Mouse (Mus musculus) lung, postnatal 25 days (tissue): ENCODE measurements around the gene Sv2b.

Experiments used
- DNase-seq: peaks from one replicate; pipeline ENCODE4 v3.0.0; 2022; ENCODE audit warnings: low spot score

The Sv2b gene

DNA sequence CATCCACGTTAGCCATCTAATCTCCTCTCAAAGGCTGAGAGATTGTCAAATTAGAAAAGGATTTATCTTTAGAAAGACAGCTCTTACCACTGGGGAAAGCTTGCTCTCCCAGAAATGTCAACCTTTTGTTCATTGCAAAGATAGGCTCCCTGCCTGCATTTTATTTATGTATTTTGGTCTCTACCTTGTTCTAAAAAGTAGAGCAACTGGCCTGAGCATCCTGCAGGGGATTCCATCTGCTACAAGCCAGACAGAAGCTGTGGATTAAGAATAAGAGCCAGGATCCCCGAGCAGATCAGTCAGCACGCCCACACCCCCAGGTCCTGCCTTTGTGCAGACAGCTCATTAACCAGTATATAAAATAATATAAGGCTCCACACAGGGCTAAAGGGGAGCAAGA, 16.8 kb downstream of the Sv2b start:
- no peak for DNase-seq

DNA sequence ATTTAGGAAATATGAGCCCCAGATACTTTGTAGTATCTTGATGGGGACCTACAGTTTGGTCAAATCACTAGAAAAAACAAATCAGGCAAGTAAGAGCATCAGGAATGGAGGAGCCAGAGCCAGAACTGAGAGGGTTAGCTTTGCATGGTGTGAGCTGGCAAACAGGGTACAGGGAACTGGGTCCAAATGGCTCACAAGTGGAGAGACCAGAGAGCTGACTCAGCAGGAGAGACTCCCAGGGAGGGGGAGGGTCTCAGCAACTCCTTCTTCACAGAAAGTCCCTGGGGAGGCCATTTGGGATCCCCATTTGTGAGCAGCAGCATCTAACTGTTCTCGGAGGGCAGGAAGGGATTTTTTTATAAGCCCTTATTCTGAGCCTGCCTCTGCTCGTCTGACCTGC, 18.5 kb downstream of the Sv2b start:
- DNase-seq = no peak

DNA sequence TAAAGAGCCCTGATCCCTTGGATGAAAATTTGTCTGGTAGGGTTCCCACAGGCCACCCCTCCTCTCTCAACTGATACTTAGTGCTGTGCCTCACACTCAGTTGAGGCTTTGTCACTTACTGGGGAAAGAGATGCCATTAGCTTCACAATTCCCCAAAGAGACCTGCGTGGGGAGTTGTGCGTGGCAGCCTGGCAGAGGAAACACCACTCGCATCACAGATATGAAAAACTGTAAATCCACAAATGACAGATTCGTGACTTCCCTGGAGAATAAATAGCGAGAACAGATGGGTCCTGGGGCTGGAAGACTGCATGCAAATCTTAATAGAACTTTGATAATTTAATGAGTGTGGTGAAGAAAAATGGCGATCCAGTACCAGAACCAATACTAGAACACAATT, 21.8 kb downstream of the Sv2b start:
- no peak for DNase-seq

DNA sequence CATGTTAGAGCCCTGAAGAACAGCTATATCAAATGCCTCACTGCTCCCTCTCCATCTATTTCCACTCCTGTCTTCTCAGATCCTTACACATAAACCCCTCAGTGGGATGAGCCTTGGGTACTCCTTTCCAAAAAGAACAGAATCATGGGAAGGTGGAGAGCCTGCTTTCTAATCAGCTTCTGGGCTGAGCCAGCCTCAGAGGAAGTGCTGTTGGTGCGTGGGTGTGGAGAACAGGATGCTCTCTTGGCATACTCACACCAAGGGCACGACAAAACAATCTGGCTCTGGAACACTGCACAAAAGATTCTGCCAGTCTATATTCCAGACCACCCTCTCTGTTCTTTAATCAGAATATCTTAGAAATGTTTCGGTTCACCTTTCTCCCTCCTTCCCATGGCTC, 26.1 kb downstream of the Sv2b start:
- DNase-seq = no peak

DNA sequence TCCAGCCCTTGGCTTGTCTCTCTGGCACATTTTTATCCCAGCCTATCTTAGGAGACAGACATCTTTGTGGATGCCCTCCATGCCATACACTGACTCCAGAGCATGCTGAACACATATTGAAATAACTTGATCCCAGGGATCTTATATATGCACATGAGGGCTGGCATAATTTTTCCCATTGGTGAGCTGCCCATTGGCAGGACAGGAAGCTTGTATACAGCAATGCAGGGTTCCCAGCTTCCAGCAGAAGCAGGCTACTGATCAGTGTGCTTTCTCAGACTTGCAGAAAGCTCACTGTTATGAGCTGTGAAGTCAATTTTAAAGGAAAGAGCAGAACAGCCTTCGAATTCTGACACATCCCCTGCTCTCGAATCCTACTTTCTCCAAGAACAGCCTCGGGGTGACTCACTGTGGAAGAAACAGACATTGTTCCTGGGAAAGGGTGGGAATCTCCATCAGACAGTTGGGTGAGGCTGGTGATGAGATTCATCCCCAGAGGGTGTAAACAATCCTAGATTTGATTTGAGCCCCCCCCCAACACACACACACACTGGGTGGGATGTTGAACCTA, 26.9 kb downstream of the Sv2b start:
- no peak for DNase-seq

DNA sequence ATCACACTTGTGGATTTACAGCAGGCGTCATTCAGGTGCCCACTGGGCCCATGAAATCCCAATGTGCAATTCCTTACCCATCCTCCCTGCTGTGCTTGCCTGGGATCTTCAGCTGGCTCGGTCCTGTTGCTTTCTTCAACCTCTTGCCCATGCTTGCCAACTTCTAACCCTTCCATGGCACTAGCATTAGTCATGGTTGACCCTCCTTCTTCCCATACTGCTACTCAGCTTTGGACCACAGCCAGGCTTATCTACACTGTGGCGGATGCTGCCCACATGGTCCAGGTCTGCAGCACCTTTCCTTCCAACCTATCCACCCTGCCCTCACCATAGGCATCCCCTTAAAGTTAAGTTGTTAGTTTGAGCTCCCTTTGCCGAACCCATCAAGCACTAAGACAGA, 28.0 kb downstream of the Sv2b start:
- no peak for DNase-seq

DNA sequence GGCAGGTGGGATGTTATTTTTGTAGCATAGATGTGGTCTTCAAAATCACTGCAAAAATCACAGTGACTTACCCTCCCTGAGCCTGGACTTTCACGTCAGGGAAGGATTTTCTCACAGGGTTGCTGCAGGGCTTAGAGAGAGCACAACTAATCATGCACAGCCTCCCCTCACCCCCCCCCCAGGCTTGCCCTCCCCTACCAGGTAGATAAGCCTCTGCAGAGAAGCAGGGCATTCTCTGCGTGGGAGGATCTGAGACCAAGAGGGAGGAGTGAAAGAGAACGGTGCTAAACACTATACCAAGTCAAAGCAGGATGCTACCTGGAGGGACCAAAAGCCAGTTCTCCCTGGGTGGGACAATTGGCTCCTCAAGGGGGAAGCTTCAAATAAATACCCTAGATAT, 31.2 kb downstream of the Sv2b start:
- no peak for DNase-seq

DNA sequence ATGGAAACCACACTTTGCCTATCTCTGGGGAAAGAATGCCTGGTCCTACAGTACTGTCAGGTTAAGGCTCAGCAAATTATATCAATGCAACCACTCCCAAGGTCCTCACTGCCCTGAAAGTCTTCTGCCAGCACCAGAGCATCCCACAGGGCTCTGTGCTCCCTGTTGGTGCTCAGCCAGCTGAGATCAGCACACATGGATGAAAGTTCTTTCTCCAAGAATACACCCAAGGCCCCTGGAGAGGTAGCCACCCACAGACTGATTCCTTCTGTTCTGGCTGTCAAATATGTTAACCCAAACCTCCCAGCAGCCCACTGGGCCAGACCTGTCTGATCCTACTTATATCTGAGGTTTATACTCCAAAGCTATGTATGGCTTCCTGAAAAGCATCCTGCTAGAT, 32.3 kb downstream of the Sv2b start:
- DNase-seq = no peak

DNA sequence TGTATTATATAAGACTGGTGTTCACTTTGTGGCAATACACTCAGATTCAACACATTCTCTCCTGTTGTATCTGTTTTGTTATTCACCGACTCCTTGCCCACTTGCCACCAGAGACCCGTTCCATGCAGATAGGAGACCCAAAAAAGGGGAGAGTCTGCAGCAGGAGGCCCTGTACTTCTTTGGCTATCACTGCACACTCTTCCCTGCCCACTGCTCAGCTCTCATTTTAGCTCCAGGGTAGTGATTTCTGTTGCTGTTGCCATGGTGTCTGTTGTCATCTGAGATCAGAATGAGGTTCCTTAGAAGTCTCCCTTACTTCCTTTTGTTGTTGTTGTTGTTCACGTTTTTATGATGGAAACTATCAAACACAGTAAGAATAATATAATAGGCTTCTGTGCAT, 34.5 kb downstream of the Sv2b start:
- DNase-seq = no peak

DNA sequence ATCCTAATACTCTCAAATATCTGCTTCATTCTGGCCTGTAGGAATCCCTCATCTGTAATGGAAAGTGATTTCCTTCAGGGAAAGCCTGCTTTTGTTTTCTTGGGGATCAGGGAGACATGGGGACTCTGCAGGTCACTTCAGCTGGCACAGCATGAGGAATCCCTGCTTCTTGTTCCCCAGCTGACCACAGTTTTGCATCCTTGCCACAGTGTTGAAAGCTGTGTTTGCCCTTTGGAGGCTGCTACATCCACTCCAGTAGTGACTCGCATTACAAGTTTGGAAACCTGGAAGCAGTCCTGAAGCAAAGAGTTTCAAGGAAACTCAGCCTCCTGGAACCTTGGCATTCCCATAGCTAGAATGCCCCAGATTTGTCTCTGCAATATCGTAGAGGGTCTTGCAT, 35.4 kb downstream of the Sv2b start:
- DNase-seq = no peak

DNA sequence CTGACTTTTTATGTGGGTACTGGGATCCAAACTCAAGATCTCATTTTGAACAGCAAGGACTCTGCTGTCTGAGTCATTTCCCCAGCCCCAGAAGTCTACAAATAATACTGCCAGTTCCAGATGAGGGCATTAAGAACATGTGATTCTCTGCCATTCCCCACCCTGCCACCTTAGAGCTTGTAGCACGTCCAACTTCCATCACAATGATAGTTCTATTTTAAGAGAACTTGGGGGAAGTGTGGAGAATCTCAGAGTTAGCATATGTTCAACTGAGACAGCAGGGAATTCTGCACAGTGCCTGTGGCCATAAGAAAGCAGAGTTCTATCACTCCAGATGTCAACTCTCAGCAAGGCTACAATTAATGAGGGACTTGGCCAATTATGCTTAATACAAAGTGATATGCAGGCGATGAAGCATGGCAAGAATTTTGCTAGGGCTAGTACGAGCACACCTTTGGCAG, 37.1 kb downstream of the Sv2b start:
- DNase-seq = no peak

DNA sequence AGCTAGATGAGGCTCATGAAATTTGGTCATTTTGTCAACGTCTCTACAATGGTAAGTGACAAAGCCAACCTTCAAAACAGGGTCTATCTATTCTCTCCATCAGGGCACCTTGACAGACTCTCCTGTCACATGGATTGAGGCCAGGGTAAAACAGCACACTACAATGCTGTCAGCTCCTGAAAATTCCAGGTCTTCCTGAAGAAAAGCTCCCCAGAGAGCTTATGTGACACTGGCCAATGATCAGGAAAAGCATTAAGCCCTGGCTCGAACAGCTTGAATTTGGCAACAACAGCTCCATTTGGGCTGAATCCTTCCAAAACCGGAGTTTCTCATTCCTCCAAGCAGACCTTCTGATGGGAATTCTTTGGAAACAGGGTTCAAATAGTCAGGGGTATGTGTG, 37.8 kb downstream of the Sv2b start:
- DNase-seq = no peak

DNA sequence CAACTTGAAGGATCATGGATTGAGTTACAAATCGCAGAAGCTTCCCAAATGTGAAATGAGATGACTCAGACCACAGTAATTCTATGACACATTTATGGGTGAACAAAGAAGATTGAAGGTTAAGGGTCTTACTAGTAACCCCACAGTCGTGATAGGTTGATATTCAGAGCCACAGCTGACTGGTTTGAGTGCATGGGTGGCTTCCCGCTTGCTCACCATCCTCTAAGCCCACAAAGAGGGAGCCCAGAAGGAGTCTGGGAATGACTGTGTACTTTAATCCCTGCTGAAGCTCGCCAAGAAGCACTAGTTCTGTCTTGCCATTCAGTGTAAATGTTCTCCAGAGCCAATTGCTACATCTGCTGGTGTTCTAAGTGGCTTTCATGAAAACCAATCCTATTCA, 41.8 kb downstream of the Sv2b start:
- no peak for DNase-seq

DNA sequence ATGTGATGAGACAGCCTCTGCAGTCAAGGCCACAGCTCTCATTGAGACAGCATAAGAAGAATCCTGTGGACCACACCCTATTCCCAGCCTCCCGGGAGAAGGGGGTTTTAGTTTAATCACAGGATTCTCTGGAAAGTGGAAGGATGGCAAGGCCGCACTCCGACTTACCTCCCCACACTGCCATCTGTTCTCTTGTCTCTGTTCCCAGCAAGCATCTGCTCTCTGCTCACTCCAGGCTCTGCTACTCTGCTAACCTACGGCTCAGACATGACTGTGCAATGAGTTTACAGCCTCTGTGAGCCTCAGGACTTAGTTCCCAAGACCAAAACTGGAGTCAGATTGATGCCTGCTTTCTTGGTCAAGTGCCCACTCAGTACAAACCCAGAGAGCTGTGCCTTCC, 43.8 kb downstream of the Sv2b start:
- DNase-seq = no peak

DNA sequence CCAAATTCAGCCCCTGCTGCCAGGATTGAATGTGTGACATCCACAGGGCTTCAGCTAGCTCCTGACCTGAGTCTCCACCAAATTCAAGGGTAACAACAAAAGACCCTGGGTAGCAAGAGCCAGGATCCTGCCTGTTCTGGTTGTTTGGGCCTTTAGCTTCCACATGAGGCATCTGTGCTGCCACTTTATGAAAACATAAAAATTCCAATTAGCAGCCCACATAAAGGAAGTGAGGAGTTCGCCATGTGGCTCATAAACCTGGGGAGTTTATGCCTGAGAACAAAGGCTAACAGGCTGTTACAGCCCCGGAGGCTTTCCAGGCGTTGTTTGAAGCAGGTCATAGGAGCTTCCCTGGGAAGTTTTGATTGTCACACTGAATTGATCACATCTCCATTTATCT, 49.1 kb downstream of the Sv2b start:
- DNase-seq = no peak

DNA sequence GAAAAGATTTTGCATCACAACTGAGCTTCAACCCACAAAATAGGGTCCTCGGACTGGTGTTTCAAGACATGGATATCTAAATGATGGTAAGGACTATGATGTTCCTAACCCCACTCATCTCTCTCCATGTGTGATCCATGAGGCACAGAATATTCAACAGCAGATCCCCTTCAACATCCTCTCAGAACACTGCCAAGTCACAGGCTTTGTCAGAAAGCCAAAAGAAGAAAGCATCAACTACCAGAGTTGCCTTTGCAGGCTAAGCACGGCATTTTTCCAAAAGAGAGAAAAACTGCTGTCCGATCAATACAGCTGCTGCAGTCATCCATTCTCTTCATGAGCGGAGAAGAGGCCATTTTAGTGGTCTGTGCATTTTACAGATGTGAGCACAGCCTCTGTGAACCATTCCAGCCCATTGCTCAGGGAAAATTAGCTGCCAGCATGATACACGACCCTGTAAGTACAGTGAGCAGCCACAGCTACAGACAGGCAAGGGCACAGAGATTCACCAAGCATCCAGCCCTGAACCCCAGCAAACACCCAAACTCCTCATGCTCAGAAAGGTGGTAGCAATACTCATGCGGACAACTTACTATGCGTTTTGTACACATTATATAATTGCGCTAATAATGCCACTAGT, 55.3 kb downstream of the Sv2b start:
- no peak for DNase-seq

DNA sequence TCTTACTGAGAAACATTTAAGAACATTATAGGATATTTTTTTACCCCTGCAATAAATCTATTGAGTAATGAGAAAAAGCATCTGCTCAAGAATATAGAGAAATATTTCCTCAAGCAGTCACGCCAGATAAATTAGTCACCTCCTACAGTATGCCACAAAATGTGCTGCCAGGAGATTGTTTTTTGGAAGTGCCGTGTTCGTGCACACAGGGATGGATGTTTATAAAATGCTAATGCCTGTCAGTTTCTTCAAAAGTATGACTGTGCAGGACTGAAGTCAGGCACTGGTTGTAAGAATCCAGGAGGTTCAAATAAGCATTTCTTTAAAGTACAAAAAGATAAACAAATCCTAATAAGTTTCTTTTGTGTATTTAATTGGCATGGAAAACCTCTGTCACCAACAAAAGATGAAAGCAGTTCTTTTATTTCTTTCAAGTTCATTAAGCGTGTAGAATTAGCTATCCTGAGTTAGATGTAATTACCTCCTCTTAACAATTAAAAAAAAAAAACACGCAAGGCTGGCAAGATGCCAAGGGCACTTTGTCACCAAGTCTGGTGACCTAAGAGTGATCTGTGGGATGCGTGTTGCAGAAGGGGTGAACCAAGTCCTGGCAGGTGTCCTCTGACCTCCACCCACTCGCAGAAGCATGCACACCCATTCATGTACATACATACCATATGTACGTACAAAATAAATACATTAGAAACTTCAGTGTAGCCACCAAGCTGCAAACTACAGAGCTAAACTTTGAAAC, 68.1 kb downstream of the Sv2b start:
- DNase-seq = no peak

DNA sequence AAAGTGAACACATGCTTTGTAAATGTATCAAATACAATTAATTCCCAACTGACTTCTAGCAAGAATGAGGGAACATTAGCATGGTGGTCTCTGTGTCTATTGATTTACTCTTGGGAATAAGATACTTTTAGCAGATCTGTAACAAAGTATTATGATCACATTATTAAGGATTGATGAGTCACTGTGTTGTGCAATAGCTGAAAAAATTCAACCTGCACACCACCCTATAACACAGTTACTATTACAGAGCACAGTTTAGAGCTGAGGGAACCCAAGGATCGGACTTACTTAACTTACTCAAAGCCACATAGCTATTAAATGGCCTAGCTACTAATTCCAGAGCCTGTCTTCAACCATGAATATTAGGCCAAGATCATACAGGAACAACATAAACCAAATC, 72.7 kb downstream of the Sv2b start:
- DNase-seq = no peak

DNA sequence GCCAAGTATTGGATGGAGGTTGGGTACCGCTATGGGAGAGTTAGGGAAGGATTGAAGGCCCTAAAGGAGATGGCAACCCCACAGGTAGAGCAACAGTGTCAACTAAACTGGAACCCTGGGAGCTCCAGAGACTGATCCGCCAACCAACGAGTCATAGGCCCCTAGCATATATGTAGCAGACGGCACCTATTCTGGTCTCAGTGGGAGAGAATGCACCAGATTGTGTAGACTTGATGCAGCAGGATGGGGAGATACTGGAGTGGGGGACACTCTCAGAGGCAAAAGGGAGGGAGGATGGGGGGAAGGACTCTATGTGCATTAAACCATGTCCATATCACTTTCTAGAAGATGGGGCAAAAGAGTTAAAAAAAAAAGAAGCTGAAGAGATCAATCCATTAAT, 84.9 kb downstream of the Sv2b start:
- no peak for DNase-seq

DNA sequence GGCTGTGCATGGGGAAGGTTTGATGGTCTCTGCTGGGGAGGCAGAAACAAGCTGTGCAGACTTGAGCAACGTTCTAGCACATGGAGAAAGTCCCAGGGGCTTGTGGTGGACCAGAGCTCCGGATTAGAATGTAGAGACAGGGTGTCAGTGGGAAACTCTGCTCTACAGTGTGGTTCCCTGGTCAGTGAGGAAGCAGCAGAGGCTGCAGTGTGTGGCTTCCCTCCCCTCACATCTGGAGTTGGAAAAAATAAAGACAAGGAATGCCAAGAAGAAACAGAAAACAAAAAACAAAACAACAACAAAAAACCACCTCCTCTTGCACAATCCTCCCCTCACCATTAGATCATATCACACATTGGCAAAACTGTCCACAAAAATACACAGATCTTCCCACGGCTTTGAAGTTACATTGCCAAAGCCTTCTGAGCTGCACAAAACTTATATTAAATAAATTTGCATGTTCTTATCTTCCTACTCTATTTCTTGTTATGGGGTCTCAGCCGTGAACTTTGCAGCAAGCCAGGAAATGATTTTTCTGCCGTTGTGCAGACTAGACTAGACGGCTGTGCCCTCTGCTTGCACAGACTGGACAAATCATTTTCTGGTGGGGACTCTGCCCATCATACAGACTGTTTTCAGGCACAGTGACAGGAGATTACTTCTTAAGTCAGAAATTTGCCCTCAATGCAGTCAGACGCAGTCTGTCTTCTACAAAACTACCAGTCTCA, 86.2 kb downstream of the Sv2b start:
- no peak for DNase-seq

DNA sequence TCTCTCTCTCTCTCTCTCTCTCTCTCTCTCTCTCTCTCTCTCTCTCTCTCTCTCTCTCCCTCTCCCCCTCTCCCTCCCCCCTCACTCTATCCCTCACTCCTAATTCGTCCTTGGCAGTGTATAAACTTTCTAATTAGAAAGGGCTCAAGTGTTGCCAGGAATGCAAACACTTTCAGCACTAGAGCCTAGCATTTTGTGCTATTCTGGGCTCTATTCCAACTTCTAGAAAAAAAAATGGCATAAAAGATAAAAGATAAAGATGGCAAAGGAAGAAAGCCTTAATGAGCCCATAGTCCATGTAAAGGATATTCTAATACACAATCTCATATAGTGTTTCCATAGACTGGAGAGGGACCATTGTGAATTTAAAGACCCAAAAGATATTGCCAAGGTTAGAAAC, 88.3 kb downstream of the Sv2b start:
- no peak for DNase-seq

DNA sequence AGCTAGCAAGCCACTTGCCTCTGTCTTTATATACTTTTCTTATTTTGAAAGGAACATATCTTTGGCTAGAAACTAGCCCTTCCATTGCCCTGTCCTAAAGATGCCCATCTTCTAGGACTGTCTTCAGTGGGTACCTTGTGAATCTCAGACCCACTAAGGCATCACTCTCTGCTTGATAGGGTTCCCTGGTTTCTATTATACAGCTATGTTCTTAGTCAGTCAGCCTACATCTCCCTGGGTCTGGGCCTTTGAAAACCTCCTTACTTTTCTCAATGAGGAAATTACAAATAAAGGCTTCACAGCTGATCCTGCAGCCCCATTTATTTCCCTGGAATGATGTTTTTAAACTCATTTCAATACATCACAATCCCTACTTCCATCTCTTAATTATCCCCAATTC, 88.8 kb downstream of the Sv2b start:
- DNase-seq = no peak

DNA sequence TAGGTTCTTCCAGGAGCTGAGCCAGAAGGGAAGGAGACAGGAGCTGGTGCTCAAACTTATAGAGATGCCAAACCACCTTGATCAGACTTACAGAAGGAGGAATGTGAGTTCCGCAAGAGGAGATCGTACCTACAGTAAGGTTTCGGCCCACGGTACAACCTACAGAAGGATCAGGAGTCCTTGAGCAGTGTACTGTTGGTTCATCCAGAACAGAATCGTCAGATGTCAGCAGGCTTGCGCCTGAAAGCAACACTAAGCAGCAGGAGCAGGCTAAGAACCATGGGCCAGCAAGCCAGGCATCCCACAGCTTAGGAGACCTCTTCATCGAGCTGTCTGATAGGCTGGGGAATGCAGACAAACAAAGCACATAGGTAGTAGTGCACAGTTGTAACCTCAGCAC, 92.9 kb downstream of the Sv2b start:
- no peak for DNase-seq
